Mouse (Mus musculus) ES-E14 (cell line): ENCODE measurements around the gene Abhd2. TPM values are rescaled to one million over a fixed set of nuclear protein-coding genes. Genes with fewer than 3 reads are reported as not detected.

Experiments
- DNase-seq: peaks from one replicate; pipeline ENCODE4 v3.0.0-alpha.2; 2013; ENCODE audit warnings: low read depth, low spot score
- H3K27ac ChIP-seq: 2 replicates; pipeline ENCODE4 v1.5.1; 2012; ENCODE audit warnings: low read depth, mild to moderate bottlenecking, low read length, moderate library complexity, mixed read lengths; ENCODE audit not compliant: poor library complexity, insufficient read depth, severe bottlenecking
- H3K36me3 ChIP-seq: 2 replicates; pipeline ENCODE4 v1.6.1; 2012; ENCODE audit warnings: mild to moderate bottlenecking, low read length, moderate library complexity, mixed read lengths; ENCODE audit not compliant: control insufficient read depth, poor library complexity, insufficient read depth, severe bottlenecking
- H3K4me1 ChIP-seq, 2 experiments: fragments of 150-350 bp in 1 of 2; sonication (generic) in 1 of 2; 2 replicates each; pipeline ENCODE4 v1.6.1; 2012; ENCODE audit warnings: low read length in 2 of 2, mild to moderate bottlenecking in 1 of 2, mixed read lengths in 1 of 2; ENCODE audit not compliant: control insufficient read depth in 2 of 2, insufficient read depth in 2 of 2, poor library complexity in 1 of 2
- H3K4me3 ChIP-seq, 2 experiments: fragments of 150-350 bp in 1 of 2; sonication (generic) in 1 of 2; 2 replicates each; pipeline ENCODE4 v1.5.1; 2012; ENCODE audit warnings: low read length in 2 of 2, low read depth in 1 of 2, mild to moderate bottlenecking in 1 of 2, mixed read lengths in 1 of 2; ENCODE audit not compliant: insufficient read depth in 1 of 2, poor library complexity in 1 of 2, severe bottlenecking in 1 of 2
- H3K9ac ChIP-seq: 2 replicates; pipeline ENCODE4 v1.6.1; 2012; ENCODE audit warnings: low read depth, mild to moderate bottlenecking, low read length, mixed read lengths; ENCODE audit not compliant: poor library complexity, insufficient read depth, severe bottlenecking
- H3K9me3 ChIP-seq: fragments of 150-350 bp; sonication (generic); 2 replicates; pipeline ENCODE4 v1.6.1; 2012; ENCODE audit warnings: low read depth, mild to moderate bottlenecking, low read length; ENCODE audit not compliant: control insufficient read depth, insufficient read depth
- CHD2 ChIP-seq: IDR thresholded peaks from 2 replicates; pipeline ENCODE4 v1.6.1; 2014; ENCODE audit warnings: mild to moderate bottlenecking, low read depth, low read length, inconsistent platforms
- HCFC1 ChIP-seq: IDR thresholded peaks from 2 replicates; pipeline ENCODE4 v1.6.1; 2012; ENCODE audit warnings: low read length, inconsistent platforms, borderline replicate concordance; ENCODE audit not compliant: insufficient read depth
- MAFK ChIP-seq: IDR thresholded peaks from 2 replicates; pipeline ENCODE4 v1.6.1; 2014; ENCODE audit warnings: mild to moderate bottlenecking, low read depth, low read length, inconsistent platforms; ENCODE audit not compliant: insufficient read depth
- ZC3H11A ChIP-seq: IDR thresholded peaks from 2 replicates; pipeline ENCODE4 v1.6.1; 2012; ENCODE audit warnings: low read depth, mild to moderate bottlenecking, inconsistent platforms, low read length, borderline replicate concordance
- ZNF384 ChIP-seq: IDR thresholded peaks from 2 replicates; pipeline ENCODE4 v1.6.1; 2012; ENCODE audit warnings: low read depth, low read length, inconsistent platforms
- in situ Hi-C, 2 experiments: fragments of 600-800 bp; cut with MboI; formaldehyde crosslinking; loops; one replicate each; pipeline ENCODE4 v1.15.1; 2025; ENCODE audit warnings: low sequenced_read_pairs in 2 of 2, inconsistent platforms in 1 of 2; ENCODE audit not compliant: unreplicated experiment in 2 of 2
- total RNA-seq: library from RNA; depleted of rRNA; stranded (reverse); fragments of 300-350 nt; gene quantifications from 2 replicates; pipeline ENCODE4 v1.2.3, GENCODE M21; 2012

The Abhd2 gene
- total RNA-seq, 1 experiment, result 58.9 TPM

GRCm38 (mm10) chr7:79228471-79228870 lies 44.5 kb upstream of the Abhd2 start:
- H3K36me3 ChIP-seq, result no peaks in the 10 kb centered on the region
- H3K4me3 ChIP-seq, result no peak overlapping the region; a peak in 1 of 4 replicates
- H3K4me1 ChIP-seq, result peaks cover 9 to 13% of the 10 kb centered on the region in 2 experiments; a peak in 3 of 4 replicates
- no peaks in the 10 kb centered on the region for H3K9me3 ChIP-seq
- no peak overlapping the region for H3K9ac ChIP-seq
- no peak overlapping the region for H3K27ac ChIP-seq
- TF ChIP-seq MAFK (no peak), CHD2 (no peak), ZNF384 (no peak), ZC3H11A (peak; percentile 92), HCFC1 (0 out of 2 replicates have a peak, but pooled peaks have one; percentile 45)
- peak; percentile 77 for DNase-seq
- in situ Hi-C loops, result loop anchor here in 1 of 2 experiments (5.0 to 25.0 kb wide), 2 partner anchors 91 to 316 kb away; partner anchors contain the start of gene Isg20

- H3K4me3 ChIP-seq, result no peak overlapping the region
- no peak for DNase-seq
- no peaks in the 10 kb centered on the region for H3K36me3 ChIP-seq
- peaks cover 4 to 9% of the 10 kb centered on the region in 2 experiments; a peak in 3 of 4 replicates for H3K4me1 ChIP-seq
- TF ChIP-seq MAFK (no peak), ZNF384 (no peak), ZC3H11A (no peak), CHD2 (no peak), HCFC1 (no peak)
- H3K9ac ChIP-seq, result no peak overlapping the region
- no peaks in the 10 kb centered on the region for H3K9me3 ChIP-seq
- in situ Hi-C loops, result loop anchor here (10.0 to 25.0 kb wide), 2 partner anchors 77 to 319 kb away; partner anchors contain the start of gene Isg20 (in 1 of the 2)
- no peak overlapping the region for H3K27ac ChIP-seq
These were observed 41.4 kb upstream of the Abhd2 start for GRCm38 (mm10) chr7:79231577-79231976.

- H3K9me3 ChIP-seq, result no peaks in the 10 kb centered on the region
- no peaks in the 10 kb centered on the region for H3K36me3 ChIP-seq
- no peak overlapping the region for H3K4me3 ChIP-seq
- peaks cover 4 to 8% of the 10 kb centered on the region in 2 experiments; a peak in 3 of 4 replicates for H3K4me1 ChIP-seq
- no peak overlapping the region for H3K9ac ChIP-seq
- DNase-seq, result no peak
- no peak overlapping the region for H3K27ac ChIP-seq
- TF ChIP-seq ZNF384, result no peak
- TF ChIP-seq HCFC1, result no peak
- no peak for TF ChIP-seq ZC3H11A
- no peak for TF ChIP-seq MAFK
- in situ Hi-C loops, result loop anchor here (10.0 to 25.0 kb wide), 2 partner anchors 77 to 320 kb away; partner anchors contain the start of gene Isg20 (in 1 of the 2)
These were observed 41.0 kb upstream of the Abhd2 start for GRCm38 (mm10) chr7:79232048-79232447.

- no peak for DNase-seq
- H3K4me3 ChIP-seq, result no peak overlapping the region
- in situ Hi-C loops, result loop anchor here (10.0 to 25.0 kb wide), 2 partner anchors 84 to 326 kb away; partner anchors contain the start of gene Isg20 (in 1 of the 2)
- H3K9me3 ChIP-seq, result no peaks in the 10 kb centered on the region
- no peak overlapping the region for H3K9ac ChIP-seq
- no peaks in the 10 kb centered on the region for H3K36me3 ChIP-seq
- H3K4me1 ChIP-seq, result peaks cover 0 to 2% of the 10 kb centered on the region in 2 experiments; a peak in 2 of 4 replicates
- no peak overlapping the region for H3K27ac ChIP-seq
- no peak for TF ChIP-seq HCFC1
- TF ChIP-seq ZNF384, result peak; percentile 82
- 0 out of 2 replicates have a peak, but pooled peaks have one; percentile 14 for TF ChIP-seq ZC3H11A
These were observed 34.3 kb upstream of the Abhd2 start for GRCm38 (mm10) chr7:79238741-79239140.
